Mouse (Mus musculus): Measurements from ENCODE around the gene Catspere2.

Gene Catspere2

GRCm38 (mm10) chr1:178219166-178220077 is 236.2 kb downstream of the Catspere2 start:
- DNase-seq (ENCODE audit: low spot score in 2 of 2) = no peak

All from right cerebral cortex, adult 2 months (tissue).